Mouse (Mus musculus) MEL (cell line): Measurements from ENCODE around the gene Slc25a18. TPM values are rescaled to one million over a fixed set of nuclear protein-coding genes. Genes with fewer than 3 reads are reported as not detected.
A peak's percentile ranks its signal among the peaks of the same experiment; 100 is the strongest.
"Not testable (repeated sequence)": the region's sequence is repeated elsewhere in the genome, so short reads cannot be mapped to it uniquely, and the experiment has no call there.

Source experiments
- DNase-seq: peaks from one replicate; pipeline ENCODE4 v3.0.0; 2011; ENCODE audit warnings: low read depth, low spot score
- H3K27ac ChIP-seq: 2 replicates; pipeline ENCODE4 v1.5.1; 2012; ENCODE audit warnings: low read depth, mild to moderate bottlenecking, control low read depth, low read length, moderate library complexity; ENCODE audit not compliant: control insufficient read depth
- H3K27me3 ChIP-seq, 2 experiments: fragments of 150-350 bp in 1 of 2; sonication (generic) in 1 of 2; 2 replicates each; pipeline ENCODE4 v1.6.1; 2012; ENCODE audit warnings: low read length in 2 of 2, mild to moderate bottlenecking in 2 of 2, improper control_type of control experiment in 1 of 2, moderate library complexity in 1 of 2; ENCODE audit not compliant: insufficient read depth in 2 of 2, control insufficient read depth in 1 of 2
- H3K36me3 ChIP-seq, 2 experiments: 2 replicates each; pipeline ENCODE4 v1.6.1; 2012 to 2014; ENCODE audit warnings: low read length in 2 of 2, improper control_type of control experiment in 1 of 2, inconsistent platforms in 1 of 2, mild to moderate bottlenecking in 1 of 2; ENCODE audit not compliant: insufficient read depth in 2 of 2, control insufficient read depth in 1 of 2
- H3K4me1 ChIP-seq, 2 experiments: fragments of 150-350 bp in 1 of 2; sonication (generic) in 1 of 2; 2 replicates each; pipeline ENCODE4 v1.6.1; 2012; ENCODE audit warnings: low read length in 2 of 2, improper control_type of control experiment in 1 of 2, mild to moderate bottlenecking in 1 of 2; ENCODE audit not compliant: insufficient read depth in 2 of 2, control insufficient read depth in 1 of 2
- H3K4me3 ChIP-seq, 2 experiments: fragments of 150-350 bp in 1 of 2; sonication (generic) in 1 of 2; 2 replicates each; pipeline ENCODE4 v1.5.1; 2012; ENCODE audit warnings: low read depth in 2 of 2, low read length in 2 of 2, mild to moderate bottlenecking in 2 of 2, moderate library complexity in 2 of 2, control low read depth in 1 of 2, improper control_type of control experiment in 1 of 2; ENCODE audit not compliant: control insufficient read depth in 1 of 2, insufficient read depth in 1 of 2
- H3K79me2 ChIP-seq: 2 replicates; pipeline ENCODE4 v1.6.1; 2012; ENCODE audit warnings: mild to moderate bottlenecking, low read length, moderate library complexity; ENCODE audit not compliant: control insufficient read depth, poor library complexity, insufficient read depth
- H3K9ac ChIP-seq: 2 replicates; pipeline ENCODE4 v1.6.1; 2012; ENCODE audit warnings: low read depth, mild to moderate bottlenecking, control low read depth, low read length, moderate library complexity; ENCODE audit not compliant: control insufficient read depth, poor library complexity, severe bottlenecking
- H3K9me3 ChIP-seq: fragments of 150-350 bp; sonication (generic); replicated peaks from 2 replicates; pipeline ENCODE4 v1.6.1; 2012; ENCODE audit warnings: mild to moderate bottlenecking, low read length, improper control_type of control experiment, moderate library complexity; ENCODE audit not compliant: insufficient read depth
- EP300 ChIP-seq, 2 experiments: IDR thresholded peaks; 2 replicates each; pipeline ENCODE4 v1.6.1; 2011; ENCODE audit warnings: improper control_type of control experiment in 2 of 2, low read length in 2 of 2, low read depth in 1 of 2, mild to moderate bottlenecking in 1 of 2
- GATA1 ChIP-seq: IDR thresholded peaks from 2 replicates; pipeline ENCODE4 v1.6.1; 2011; ENCODE audit warnings: low read depth, low read length, improper control_type of control experiment
- MAZ ChIP-seq: IDR thresholded peaks from 2 replicates; pipeline ENCODE4 v1.6.1; 2012; ENCODE audit warnings: low read depth, mild to moderate bottlenecking, inconsistent platforms, low read length, improper control_type of control experiment
- MXI1 ChIP-seq: IDR thresholded peaks from 2 replicates; pipeline ENCODE4 v1.6.1; 2011; ENCODE audit warnings: mild to moderate bottlenecking, low read depth, low read length, improper control_type of control experiment
- NRF1 ChIP-seq: IDR thresholded peaks from 2 replicates; pipeline ENCODE4 v1.6.1; 2014; ENCODE audit warnings: low read depth, mild to moderate bottlenecking, inconsistent platforms, low read length, improper control_type of control experiment, moderate library complexity; ENCODE audit not compliant: poor library complexity, insufficient read depth, severe bottlenecking
- POLR2A ChIP-seq, 2 experiments: IDR thresholded peaks; 2 replicates each; pipeline ENCODE4 v1.6.1; 2011 to 2012; ENCODE audit warnings: low read length in 2 of 2, mild to moderate bottlenecking in 2 of 2, control low read depth in 1 of 2, improper control_type of control experiment in 1 of 2, low read depth in 1 of 2, moderate library complexity in 1 of 2; ENCODE audit not compliant: control insufficient read depth in 1 of 2, insufficient read depth in 1 of 2, poor library complexity in 1 of 2
- POLR2AphosphoS2 ChIP-seq: IDR thresholded peaks from 2 replicates; pipeline ENCODE4 v1.6.1; 2011; ENCODE audit warnings: low read length, improper control_type of control experiment
- POLR2AphosphoS5 ChIP-seq: IDR thresholded peaks from 2 replicates; pipeline ENCODE4 v1.6.1; 2012; ENCODE audit warnings: low read depth, borderline replicate concordance, mild to moderate bottlenecking, inconsistent platforms, low read length, moderate library complexity, mixed read lengths
- SIN3A ChIP-seq: IDR thresholded peaks from 2 replicates; pipeline ENCODE4 v1.6.1; 2012; ENCODE audit warnings: low read length, improper control_type of control experiment, inconsistent platforms
- UBTF ChIP-seq: IDR thresholded peaks from 2 replicates; pipeline ENCODE4 v1.6.1; 2012; ENCODE audit warnings: low read depth, mild to moderate bottlenecking, inconsistent platforms, low read length, improper control_type of control experiment, moderate library complexity, borderline replicate concordance; ENCODE audit not compliant: insufficient read depth
- USF1 ChIP-seq: IDR thresholded peaks from 2 replicates; pipeline ENCODE4 v1.6.1; 2014; ENCODE audit warnings: low read depth, mild to moderate bottlenecking, inconsistent platforms, low read length, improper control_type of control experiment, moderate library complexity
- USF2 ChIP-seq, 2 experiments: IDR thresholded peaks; 2 replicates each; pipeline ENCODE4 v1.6.1; 2011 to 2012; ENCODE audit warnings: improper control_type of control experiment in 2 of 2, low read length in 2 of 2, borderline replicate concordance in 1 of 2, inconsistent platforms in 1 of 2, low read depth in 1 of 2, mild to moderate bottlenecking in 1 of 2; ENCODE audit not compliant: insufficient read depth in 1 of 2
- ZKSCAN1 ChIP-seq: IDR thresholded peaks from 2 replicates; pipeline ENCODE4 v1.6.1; 2012; ENCODE audit warnings: low read depth, mild to moderate bottlenecking, inconsistent platforms, low read length, improper control_type of control experiment, moderate library complexity
- ZNF384 ChIP-seq: IDR thresholded peaks from 2 replicates; pipeline ENCODE4 v1.6.1; 2012; ENCODE audit warnings: low read depth, mild to moderate bottlenecking, inconsistent platforms, low read length, improper control_type of control experiment
- polyA plus RNA-seq, 2 experiments: library from polyadenylated mRNA; stranded (reverse) in 1 of 2; unstranded in 1 of 2; fragments of >175 nt in 1 of 2; fragments of >200 nt in 1 of 2; gene quantifications; 2 replicates each; pipeline versions ENCODE4 v1.2.1 to v1.2.4; 2012; ENCODE audit warnings: low replicate concordance in 2 of 2, low read depth in 1 of 2; ENCODE audit not compliant: insufficient read length in 2 of 2, insufficient read depth in 1 of 2, missing spikeins in 1 of 2
- total RNA-seq: library from RNA; depleted of rRNA; stranded (reverse); fragments of 300-350 nt; gene quantifications from 2 replicates; pipeline ENCODE4 v1.2.3, GENCODE M21; 2012

Gene Slc25a18
- total and polyA plus RNA-seq, 3 experiments, result 0.12 to 0.57 TPM; not detected in 1

DNA sequence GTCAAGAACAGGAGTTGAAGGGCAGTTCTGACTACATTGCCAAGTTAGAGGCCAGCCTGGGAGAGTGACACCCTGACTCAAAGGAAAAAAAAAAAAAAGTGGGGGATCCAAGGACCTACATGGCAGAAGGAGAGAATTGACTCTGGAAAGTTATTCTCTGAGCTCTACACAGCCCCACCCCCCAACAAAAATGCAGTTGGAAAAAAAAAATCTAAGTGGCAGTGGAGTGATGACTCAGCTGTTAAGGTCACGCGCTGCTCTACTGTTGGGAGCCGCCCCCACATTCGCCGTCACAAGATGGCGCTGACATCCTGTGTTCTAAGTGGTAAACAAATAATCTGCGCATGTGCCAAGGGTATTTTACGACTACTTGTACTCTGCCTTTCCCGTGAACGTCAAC is 38.6 kb downstream of the Slc25a18 start:
- TF ChIP-seq ZNF384, result peak; percentile 26; the same call in 1 of the 2 replicates
- H3K9me3 ChIP-seq, H3K79me2 ChIP-seq, H3K4me1 ChIP-seq, H3K4me3 ChIP-seq, H3K27ac ChIP-seq, H3K9ac ChIP-seq, H3K27me3 ChIP-seq: not testable (repeated sequence)
- DNase-seq, result peak; percentile 16
- peaks cover 0 to 20% of the 10 kb centered on the region in 2 experiments; a peak in 2 of 4 replicates for H3K36me3 ChIP-seq

DNA sequence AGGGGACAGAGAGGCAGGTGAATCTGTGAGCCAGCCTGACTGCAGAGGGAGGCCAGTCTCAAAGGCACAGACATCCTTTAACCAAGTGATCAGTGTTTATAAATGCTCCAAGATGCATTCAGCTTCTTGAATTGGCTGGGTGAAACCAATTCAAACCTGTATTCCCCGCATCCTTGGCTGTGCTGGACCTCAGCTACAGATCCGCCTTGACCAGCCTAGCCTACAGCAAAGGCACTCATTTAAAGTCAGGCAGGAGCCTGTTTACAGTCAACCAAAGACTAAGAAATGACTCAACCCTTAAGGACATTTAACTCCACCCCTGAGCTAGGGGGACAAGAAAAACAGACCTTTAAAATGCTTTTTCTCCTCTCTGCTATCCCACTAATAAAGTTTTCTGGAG is 45.9 kb downstream of the Slc25a18 start:
- TF ChIP-seq ZKSCAN1 (no peak), POLR2A (IDR thresholded peaks at IDR 0.05; ENCODE audit: control insufficient read depth in 1 of 2, insufficient read depth in 1 of 2, low read depth in 1 of 2, low read length in 2 of 2, poor library complexity in 1 of 2) (no peak), USF2 (IDR thresholded peaks at IDR 0.05; ENCODE audit: borderline replicate concordance in 1 of 2, insufficient read depth in 1 of 2, low read depth in 1 of 2, low read length in 2 of 2) (no peak), EP300 (IDR thresholded peaks at IDR 0.05; ENCODE audit: low read depth in 1 of 2, low read length in 2 of 2) (no peak), POLR2AphosphoS5 (no peak)
- no peak for DNase-seq
- peaks cover 38% of the 10 kb centered on the region for H3K79me2 ChIP-seq
- no peak overlapping the region for H3K4me3 ChIP-seq
- H3K4me1 ChIP-seq, result peaks cover 13 to 16% of the 10 kb centered on the region in 2 experiments
- no peaks in the 10 kb centered on the region for H3K9me3 ChIP-seq
- H3K36me3 ChIP-seq, result peaks cover 15 to 18% of the 10 kb centered on the region in 2 experiments
- no peak overlapping the region for H3K9ac ChIP-seq
- H3K27me3 ChIP-seq, result no peaks in the 10 kb centered on the region
- no peak overlapping the region for H3K27ac ChIP-seq

DNA sequence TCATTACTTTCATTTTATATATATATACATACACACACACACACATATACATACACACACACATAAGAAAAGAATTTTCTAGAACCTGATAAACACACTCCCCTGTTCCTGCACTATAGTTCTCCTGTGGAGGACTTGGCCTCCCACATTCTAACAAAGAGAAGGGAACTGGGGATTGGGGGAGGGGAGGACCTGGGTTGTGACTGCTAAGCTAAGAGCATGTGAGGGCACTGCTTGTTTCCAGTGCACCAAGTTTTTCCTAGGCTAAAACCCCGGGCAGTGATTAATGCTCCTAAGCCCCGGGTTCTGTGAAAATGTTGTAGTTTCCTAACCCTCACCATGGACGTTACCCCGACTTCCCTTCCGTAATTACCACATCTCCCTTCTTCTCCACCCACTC is 46.8 kb downstream of the Slc25a18 start:
- TF ChIP-seq USF1 (no peak), UBTF (no peak), GATA1 (no peak), POLR2AphosphoS2 (no peak), MXI1 (peak; percentile 25; the same call in 1 of the 2 replicates), SIN3A (peak; percentile 9; the same call in 1 of the 2 replicates), NRF1 (no peak), POLR2A (IDR thresholded peaks at IDR 0.05; ENCODE audit: control insufficient read depth in 1 of 2, insufficient read depth in 1 of 2, low read depth in 1 of 2, low read length in 2 of 2, poor library complexity in 1 of 2) (no peak), MAZ (no peak)
- Histone ChIP-seq H3K9ac (peak overlapping the region; percentile 95), H3K79me2 (peaks cover 38% of the 10 kb centered on the region), H3K27ac (no peak overlapping the region; the same call in 1 of the 2 replicates), H3K36me3 (peaks cover 15 to 18% of the 10 kb centered on the region in 2 experiments), H3K4me1 (peaks cover 13 to 16% of the 10 kb centered on the region in 2 experiments), H3K27me3 (no peaks in the 10 kb centered on the region), H3K9me3 (no peaks in the 10 kb centered on the region), H3K4me3 (peak overlapping the region; percentile 81 to 99)
- DNase-seq, result peak; percentile 44
